Mouse (Mus musculus) cerebellum, adult (tissue): Measurements from ENCODE around the gene Afap1.

Source experiments
- ATAC-seq: cut with Nextera tagmentation; 2 replicates; pipeline ENCODE4 v1.9.2; 2017; ENCODE audit warnings: mild to moderate bottlenecking, moderate library complexity, mixed read lengths; ENCODE audit not compliant: insufficient number of reproducible peaks, low FRiP score, low TSS enrichment

The Afap1 gene

GRCm38 (mm10) chr5:35925171-35925634 lies 32.1 kb downstream of the Afap1 start:
- ATAC-seq: peak; percentile 73

- no peak for ATAC-seq
Measured at GRCm38 (mm10) chr5:35926511-35926910, 33.4 kb downstream of the Afap1 start.

GRCm38 (mm10) chr5:35931296-35931695 lies 38.2 kb downstream of the Afap1 start:
- ATAC-seq: no peak

GRCm38 (mm10) chr5:35933059-35933458 lies 39.9 kb downstream of the Afap1 start:
- ATAC-seq: no peak

GRCm38 (mm10) chr5:35935939-35936338 lies 42.8 kb downstream of the Afap1 start:
- no peak for ATAC-seq

GRCm38 (mm10) chr5:35938249-35939223 lies 45.4 kb downstream of the Afap1 start:
- ATAC-seq: no peak

GRCm38 (mm10) chr5:35939958-35940357 lies 46.8 kb downstream of the Afap1 start:
- ATAC-seq: no peak

GRCm38 (mm10) chr5:35943541-35943940 lies 50.4 kb downstream of the Afap1 start:
- ATAC-seq: no peak

- no peak for ATAC-seq
Measured at GRCm38 (mm10) chr5:35946841-35947240, 53.7 kb downstream of the Afap1 start.

GRCm38 (mm10) chr5:35947427-35947826 lies 54.3 kb downstream of the Afap1 start:
- ATAC-seq: no peak

GRCm38 (mm10) chr5:35948225-35948975 lies 55.3 kb downstream of the Afap1 start:
- ATAC-seq: no peak

GRCm38 (mm10) chr5:35949061-35949460 lies 55.9 kb downstream of the Afap1 start:
- ATAC-seq: no peak

GRCm38 (mm10) chr5:35950504-35950903 lies 57.4 kb downstream of the Afap1 start:
- ATAC-seq: no peak

GRCm38 (mm10) chr5:35954055-35954718 lies 61.1 kb downstream of the Afap1 start:
- no peak for ATAC-seq

GRCm38 (mm10) chr5:35956268-35956667 lies 63.1 kb downstream of the Afap1 start:
- no peak for ATAC-seq

GRCm38 (mm10) chr5:35958681-35959080 lies 65.6 kb downstream of the Afap1 start:
- ATAC-seq: no peak

- ATAC-seq: no peak
Measured at GRCm38 (mm10) chr5:35960168-35960567, 67.0 kb downstream of the Afap1 start.

- ATAC-seq: no peak
Measured at GRCm38 (mm10) chr5:35961271-35961670, 68.2 kb downstream of the Afap1 start.

GRCm38 (mm10) chr5:35963635-35964034 lies 70.5 kb downstream of the Afap1 start:
- no peak for ATAC-seq

- ATAC-seq: no peak
Measured at GRCm38 (mm10) chr5:35965036-35965435, 71.9 kb downstream of the Afap1 start.

GRCm38 (mm10) chr5:35969857-35970256 lies 76.7 kb downstream of the Afap1 start:
- no peak for ATAC-seq
